In genomic region chr12:9576043-9576538, GRCm38 (mm10) we compare ENCODE assay signal across 10 mouse cellular contexts. TPM values are rescaled to one million over a fixed set of nuclear protein-coding genes. Genes with fewer than 3 reads are reported as not detected.
DNase-seq lines count a peak whose midpoint lies in the region; ATAC-seq and TF ChIP-seq lines count a peak whose summit lies in the region.
"Had no signal": no experiment of that assay in that cellular context is flagged by ENCODE, and none has a peak within 500 bp of the region (broad histone marks: within the 10 kb centered on the region; RNA-seq: fewer than 3 reads in every experiment).

No protein-coding gene starts in this region.

- H3K27me3 ChIP-seq in hindbrain, embryonic 14.5 days (ENCODE audit: control insufficient read depth, insufficient read depth, low read length), result peaks cover 100% of the 10 kb centered on the region
- peaks cover 78% of the 10 kb centered on the region for H3K27me3 ChIP-seq in neural tube, embryonic 14.5 days (ENCODE audit: control insufficient read depth, insufficient read depth, low read length)
- H3K27me3 ChIP-seq: Patski had no signal

- peak overlapping the region; percentile 12 for H3K4me3 ChIP-seq in lung, adult 2 months (replicated peaks; ENCODE audit: extremely low read depth, low read depth, low read length)
- peak overlapping the region; percentile 11 for H3K4me3 ChIP-seq in hindbrain, embryonic 14.5 days (replicated peaks; ENCODE audit: low read length)
- no peak overlapping the region for H3K4me3 ChIP-seq in neural tube, embryonic 14.5 days (ENCODE audit: low read depth, low read length)

- peak overlapping the region; percentile 8; the same call in 1 of the 2 replicates for H3K4me2 ChIP-seq in hindbrain, embryonic 14.5 days (replicated peaks)
- H3K4me2 ChIP-seq in neural tube, embryonic 14.5 days (ENCODE audit: low read depth, low read length), result no peak overlapping the region

- no peaks in the 10 kb centered on the region for H3K9me3 ChIP-seq in hindbrain, embryonic 14.5 days (ENCODE audit: control insufficient read depth, low read length)
- H3K9me3 ChIP-seq in neural tube, embryonic 14.5 days (ENCODE audit: control insufficient read depth, low read length), result no peaks in the 10 kb centered on the region

- ATAC-seq in hindbrain, embryonic 14.5 days (ENCODE audit: low FRiP score), result peak; percentile 35; the same call in 1 of the 2 replicates
- peak; percentile 50 for ATAC-seq in neural tube, embryonic 14.5 days (ENCODE audit: low read depth)
- ATAC-seq: Patski had no signal

- 14% methylated on average over 18 of the region's 18 CpGs for WGBS in lung, adult 2 months
- WGBS in hindbrain, embryonic 14.5 days, result under 1% methylated on average over 18 of the region's 18 CpGs
- under 1% methylated on average over 18 of the region's 18 CpGs for WGBS in neural tube, embryonic 14.5 days

- no peaks in the 10 kb centered on the region for H3K36me3 ChIP-seq in hindbrain, embryonic 14.5 days (replicated peaks; ENCODE audit: control insufficient read depth, insufficient read depth)
- no peaks in the 10 kb centered on the region for H3K36me3 ChIP-seq in neural tube, embryonic 14.5 days (ENCODE audit: control insufficient read depth, insufficient read depth, low read length)

- no peak overlapping the region for H3K27ac ChIP-seq in hindbrain, embryonic 14.5 days
- H3K27ac ChIP-seq in neural tube, embryonic 14.5 days (ENCODE audit: low read depth, low read length), result no peak overlapping the region

- peak; percentile 38 for DNase-seq in embryo, embryonic 9.5 days (ENCODE audit: extremely low spot score)
- DNase-seq in embryo, embryonic 11 days, result no peak
- no peak for DNase-seq in lung, adult 2 months
- no peak for DNase-seq in lung, postnatal 14 days
- DNase-seq in hindbrain, embryonic 14.5 days (ENCODE audit: low spot score), result no peak
- DNase-seq in left cerebral cortex, adult 9 months (ENCODE audit: low spot score in 2 of 2), result no peak
- no peak for DNase-seq in adrenal gland, postnatal 4 days (ENCODE audit: low spot score in 2 of 2)
- DNase-seq: spleen, adult 18-20 months had no signal

- no peak for TF ChIP-seq CTCF in lung, adult 2 months (IDR thresholded peaks at IDR 0.05; ENCODE audit: insufficient read depth, low read length)

- no peaks in the 10 kb centered on the region for H3K4me1 ChIP-seq in lung, adult 2 months (ENCODE audit: control insufficient read depth, insufficient read depth, low read length)
- H3K4me1 ChIP-seq in hindbrain, embryonic 14.5 days (replicated peaks; ENCODE audit: control insufficient read depth, insufficient read depth, low read length), result 0 out of 2 replicates have a peak, but pooled peaks cover 5% of the 10 kb centered on the region
- 0 out of 2 replicates have a peak, but pooled peaks cover 3% of the 10 kb centered on the region for H3K4me1 ChIP-seq in neural tube, embryonic 14.5 days (ENCODE audit: control insufficient read depth, insufficient read depth, low read length)

- no peak for TF ChIP-seq POLR2A in lung, adult 2 months (IDR thresholded peaks at IDR 0.05; ENCODE audit: borderline replicate concordance, extremely low read depth, low read depth, low read length)

- H3K9ac ChIP-seq in hindbrain, embryonic 14.5 days, result no peak overlapping the region
- no peak overlapping the region for H3K9ac ChIP-seq in neural tube, embryonic 14.5 days (replicated peaks; ENCODE audit: low read depth, low read length)

RNA-seq across cellular contexts. Expression of gene Osr1, which starts 6.2 kb away (rescaled TPM):
- 28.3 and 34.2 TPM in 2 replicates for polyA plus RNA-seq in lung, adult 2 months (2012; rRNA removed)
- polyA plus RNA-seq in hindbrain, embryonic 14.5 days (2014; fragmentation: Nextera tagmentation; extraction: Ambion mirVana), result 9.6 and 13.2 TPM in 2 replicates
- polyA plus RNA-seq in neural tube, embryonic 14.5 days (2014; fragmentation: Nextera tagmentation; extraction: Ambion mirVana), result 1.9 and 14.5 TPM in 2 replicates
- total RNA-seq in adrenal gland, postnatal 4 days (2021), result 1 to 10 TPM; 8.4 to 10.0 TPM
